Mouse (Mus musculus) heart, postnatal 25 days (tissue): Measurements from ENCODE around the gene Dync2li1. TPM values are rescaled to one million over a fixed set of nuclear protein-coding genes. Genes with fewer than 3 reads are reported as not detected.

ENCODE experiments used
- DNase-seq: peaks from one replicate; pipeline ENCODE4 v3.0.0; 2022; ENCODE audit warnings: low spot score
- intact Hi-C: fragments of 180-260 bp; cut with DNase I; formaldehyde crosslinking; loops from one replicate; pipeline ENCODE4 v1.15.1; 2025
- total RNA-seq, 2 experiments: library from RNA; stranded (reverse); gene quantifications; 2 replicates each; pipeline ENCODE4 v1.2.3; 2021

Dync2li1 gene
- total RNA-seq, 2 experiments from 2014 or later: 2.8 to 3.0 TPM

DNA sequence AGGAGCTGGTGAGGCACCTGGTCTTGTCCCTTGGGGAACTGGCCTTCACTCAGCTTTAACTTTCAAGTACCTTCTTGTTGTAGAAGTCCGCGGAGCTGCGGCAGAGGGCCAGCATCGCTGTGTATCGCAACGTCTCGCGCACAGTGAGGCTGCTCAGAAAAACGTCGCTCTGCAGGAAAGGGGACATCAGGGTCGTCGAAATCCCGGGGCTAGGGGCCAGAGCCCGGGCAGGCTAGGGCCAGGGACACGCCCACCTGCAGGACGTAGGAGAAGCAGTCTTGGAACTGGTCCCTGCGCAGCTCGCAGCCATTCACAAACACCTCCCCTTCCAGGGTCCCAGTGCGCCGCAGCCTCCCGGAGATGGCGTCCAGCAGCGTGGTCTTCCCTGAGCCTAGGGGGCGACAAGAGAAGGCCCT is 49.7 kb downstream of the Dync2li1 start, which contains the start of gene Abcg8:
Abcg8 (plus strand) TSS at position 352 of the 416 bp plus-strand sequence.
- intact Hi-C loops: loop anchor here (5.0 kb wide), 1 partner anchor 599 kb away; no protein-coding TSS in a partner anchor
- DNase-seq: no peak

DNA sequence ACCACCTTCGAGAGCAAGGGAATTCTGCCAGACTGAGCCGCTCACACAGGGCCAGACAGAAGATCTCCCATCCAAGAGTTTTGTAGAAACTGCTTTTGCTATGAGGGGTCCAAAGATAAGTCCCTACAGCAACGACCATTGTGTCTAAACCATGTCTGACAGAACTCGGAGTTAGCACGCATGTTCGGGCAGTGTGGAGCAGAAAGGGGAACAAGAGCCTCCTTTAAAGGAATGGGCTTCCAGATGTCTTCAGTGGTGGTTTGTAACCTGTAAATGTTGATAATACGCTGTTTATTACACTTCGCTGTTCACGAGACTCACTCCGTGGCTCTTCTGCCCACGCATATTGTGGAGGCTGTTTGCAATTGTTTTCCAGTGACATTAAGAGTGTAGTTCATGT is 51.3 kb downstream of the Dync2li1 start:
- DNase-seq: no peak
- intact Hi-C loops: loop anchor here (5.0 kb wide), 1 partner anchor 600 kb away; no protein-coding TSS in a partner anchor

DNA sequence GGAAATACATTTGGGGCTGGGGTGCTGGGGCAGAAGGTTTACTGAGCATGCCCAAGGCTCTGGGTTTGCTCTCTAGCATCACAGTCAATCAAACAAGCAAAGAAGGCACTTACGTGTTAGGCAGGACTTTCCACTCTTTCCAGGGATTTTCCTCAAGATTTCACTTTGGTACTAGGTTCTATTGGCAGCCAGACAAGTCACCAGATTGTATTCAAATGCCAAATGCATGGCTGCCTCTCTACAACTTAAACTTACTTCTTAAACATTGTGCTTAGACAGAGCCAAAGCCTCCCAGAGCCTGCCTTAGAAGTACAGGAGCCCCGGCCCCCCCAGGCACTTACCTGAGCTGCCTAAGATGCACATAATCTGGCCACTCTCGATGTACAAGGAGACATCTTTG is 55.4 kb downstream of the Dync2li1 start:
- DNase-seq: no peak

DNA sequence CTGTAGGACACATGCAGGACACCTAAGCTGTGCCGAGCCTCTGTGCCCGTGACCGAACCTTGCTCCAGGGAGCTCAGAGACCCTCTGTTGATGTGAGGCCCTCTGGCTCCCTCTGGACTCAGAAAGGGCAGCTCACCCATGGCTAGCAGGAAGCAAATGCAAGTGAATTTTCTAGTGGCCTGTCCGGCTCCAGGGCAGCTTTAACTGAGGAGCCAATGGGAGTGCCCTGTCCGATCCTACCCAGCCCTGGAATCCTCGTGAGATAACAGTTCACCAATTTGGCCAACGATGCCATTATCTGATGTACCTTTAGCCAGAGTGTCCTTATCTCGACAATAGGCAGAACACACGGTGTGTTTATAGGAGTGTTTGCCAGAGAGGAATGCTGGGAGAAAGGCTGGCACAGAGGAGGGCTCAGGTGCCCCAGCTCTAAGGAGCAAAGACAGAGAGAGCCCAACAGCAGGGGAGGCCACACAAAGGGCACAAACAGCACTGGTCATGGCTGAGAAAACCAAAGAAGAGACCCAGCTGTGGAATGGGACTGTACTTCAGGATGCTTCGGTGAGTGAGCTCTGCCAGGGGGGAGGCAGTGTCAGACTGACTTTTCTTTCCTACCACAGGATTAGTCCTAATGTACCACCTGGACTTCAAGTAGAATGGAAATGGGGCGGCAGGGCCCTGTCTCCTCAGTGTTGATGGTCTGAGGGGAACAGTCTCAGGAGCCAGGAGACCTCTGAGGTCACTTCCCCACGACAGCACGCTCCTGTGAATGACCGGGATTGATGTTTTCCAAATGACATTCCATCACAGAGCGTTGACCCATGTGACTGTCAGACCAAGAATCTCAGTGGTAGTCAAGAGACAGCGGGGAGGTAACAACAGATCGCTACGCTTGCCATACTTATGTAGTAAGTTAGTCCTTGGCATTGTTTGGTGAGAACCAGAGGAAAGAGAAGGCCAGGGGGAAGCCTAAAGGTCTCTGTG is 56.7 kb downstream of the Dync2li1 start, which contains the start of gene Abcg5:
Abcg5 (minus strand) TSS at position 278 of the 984 bp plus-strand sequence.
- intact Hi-C loops: no loop called here
- DNase-seq: no peak

More for the DNA sequence above, 55.4 kb downstream of the Dync2li1 start:
- intact Hi-C loops: no loop called here

DNA sequence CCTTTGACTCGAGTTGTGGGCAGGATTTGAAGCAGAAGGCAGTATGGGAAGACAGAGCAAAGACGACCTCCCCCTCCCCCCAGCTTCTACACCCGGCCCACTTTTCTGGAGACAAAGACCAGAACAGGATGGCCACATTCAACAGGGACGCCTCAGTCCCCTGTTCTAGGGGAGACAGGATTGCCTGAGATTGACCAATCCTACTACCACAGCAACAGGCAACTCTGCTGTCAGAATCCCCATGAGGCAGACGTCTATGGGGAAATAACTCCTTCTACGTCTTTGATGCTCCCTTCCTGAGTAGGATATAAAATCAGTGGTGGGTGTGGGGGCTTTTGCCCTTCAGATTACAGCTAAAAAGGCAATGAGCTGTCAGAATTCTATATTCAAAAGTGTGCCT is 58.0 kb downstream of the Dync2li1 start:
- intact Hi-C loops: no loop called here
- DNase-seq: no peak

DNA sequence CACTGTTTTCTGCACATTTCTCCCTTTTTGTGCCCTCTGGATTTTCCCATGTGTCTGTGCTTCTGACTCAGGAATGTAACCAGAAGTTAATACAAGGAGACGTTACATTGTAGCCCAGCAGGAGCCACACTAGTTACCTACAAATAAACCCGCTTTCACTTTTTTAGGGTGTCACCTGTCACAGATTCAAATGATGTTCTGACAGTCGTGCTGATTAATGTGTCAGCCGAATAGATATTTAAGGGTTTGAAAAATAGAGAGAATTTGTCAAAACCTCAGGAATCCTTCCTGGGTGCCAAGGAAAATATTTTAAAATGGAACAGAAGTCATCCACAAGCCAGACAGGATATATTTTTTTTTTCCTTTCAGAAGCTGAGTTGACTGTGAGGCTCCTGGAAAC is 59.0 kb downstream of the Dync2li1 start:
- intact Hi-C loops: no loop called here
- no peak for DNase-seq

DNA sequence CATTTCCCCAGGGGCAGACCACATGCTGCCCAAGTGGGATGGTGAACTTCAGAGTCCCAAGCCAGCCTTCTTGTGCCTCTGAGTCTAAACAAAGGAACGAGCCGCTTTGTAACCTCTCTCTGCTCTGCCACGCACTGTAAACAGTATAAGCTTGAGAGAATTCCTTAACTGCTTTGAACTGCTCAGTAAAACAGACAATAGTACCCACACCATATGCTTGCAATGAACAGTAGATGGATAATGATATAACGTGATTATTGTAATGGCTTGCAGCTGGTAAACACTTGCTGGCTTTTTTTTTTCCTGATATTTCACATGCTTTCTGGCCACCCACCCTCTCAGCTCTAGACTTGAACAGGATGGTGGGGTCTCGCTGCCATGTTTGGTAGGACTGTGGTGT is 61.7 kb downstream of the Dync2li1 start:
- DNase-seq: no peak
- intact Hi-C loops: no loop called here

DNA sequence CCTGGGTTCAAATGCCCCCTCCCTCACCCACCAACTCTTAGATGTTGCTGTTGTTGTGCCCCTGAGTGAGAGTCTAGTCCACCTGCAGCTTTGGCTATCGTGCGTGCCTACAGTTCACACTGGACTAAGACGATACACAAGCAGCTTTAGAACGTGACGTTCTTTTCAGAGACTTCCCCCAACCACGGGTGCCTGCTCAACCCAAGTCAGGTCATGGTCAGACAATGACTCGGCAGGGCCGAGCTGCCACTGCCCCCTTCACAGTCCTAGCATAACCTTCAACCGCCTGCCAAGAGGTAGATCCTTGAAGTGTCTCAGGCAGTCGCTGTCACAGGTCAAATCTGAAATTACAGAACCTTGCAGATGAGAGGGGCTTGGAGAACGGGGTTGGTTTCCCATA is 62.5 kb downstream of the Dync2li1 start:
- intact Hi-C loops: no loop called here
- DNase-seq: no peak

DNA sequence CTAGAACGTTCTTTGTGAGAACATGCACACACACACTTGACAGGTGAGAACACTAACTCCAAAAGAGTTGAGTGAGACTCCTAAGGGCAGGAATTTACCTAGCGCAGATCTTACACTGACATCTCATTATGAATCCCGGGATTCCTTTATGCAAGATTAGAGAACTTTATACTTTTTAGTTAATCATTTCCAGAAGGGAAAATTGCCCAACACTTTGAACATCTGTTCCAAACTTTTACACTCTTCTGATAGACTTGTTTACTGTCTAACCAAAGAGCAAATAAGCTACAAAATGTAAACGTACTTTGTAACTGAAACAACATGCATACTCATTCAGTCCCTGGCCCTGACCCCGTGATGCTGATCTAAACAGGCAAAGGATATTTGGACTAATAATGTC is 63.0 kb downstream of the Dync2li1 start:
- no peak for DNase-seq
- intact Hi-C loops: no loop called here

DNA sequence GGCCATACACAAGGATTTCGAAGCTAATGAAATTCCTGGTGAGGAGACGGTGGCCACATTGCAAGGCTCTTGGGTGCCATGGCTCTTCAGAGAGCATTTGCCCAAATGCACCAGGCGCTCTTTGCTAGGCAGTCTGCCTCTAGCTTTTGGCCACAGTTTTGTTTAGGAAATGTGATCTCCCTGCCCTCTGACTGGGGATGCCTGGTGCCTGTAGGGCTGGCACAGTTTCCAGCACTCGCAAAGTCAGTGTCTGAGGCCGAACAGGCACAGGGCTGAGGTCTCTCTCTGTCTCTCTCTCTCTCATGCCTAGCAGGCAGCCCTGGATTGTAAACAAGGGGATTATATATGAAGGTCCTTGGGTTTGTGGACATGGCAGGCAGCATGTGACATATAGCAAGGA is 63.8 kb downstream of the Dync2li1 start:
- intact Hi-C loops: no loop called here
- no peak for DNase-seq

DNA sequence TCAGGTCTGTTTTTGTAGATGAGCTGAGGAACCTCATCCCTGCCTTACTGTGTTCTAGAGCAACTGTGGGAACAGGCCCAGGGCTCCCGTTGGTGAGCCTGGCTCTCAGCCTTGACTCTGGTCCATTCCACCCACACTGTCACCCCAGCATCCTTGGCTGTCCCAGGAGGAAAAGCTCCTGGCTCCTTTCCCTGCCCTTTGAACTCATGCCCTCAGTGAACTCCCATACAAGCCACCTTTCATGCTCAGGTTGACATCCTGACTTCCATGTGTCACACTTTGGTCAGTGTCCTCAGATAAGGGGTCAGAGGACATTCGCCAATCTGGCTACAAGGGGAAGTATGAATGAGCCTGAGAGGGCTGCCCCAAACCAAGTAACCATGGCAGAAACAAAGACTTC is 67.4 kb downstream of the Dync2li1 start:
- DNase-seq: no peak
- intact Hi-C loops: no loop called here

DNA sequence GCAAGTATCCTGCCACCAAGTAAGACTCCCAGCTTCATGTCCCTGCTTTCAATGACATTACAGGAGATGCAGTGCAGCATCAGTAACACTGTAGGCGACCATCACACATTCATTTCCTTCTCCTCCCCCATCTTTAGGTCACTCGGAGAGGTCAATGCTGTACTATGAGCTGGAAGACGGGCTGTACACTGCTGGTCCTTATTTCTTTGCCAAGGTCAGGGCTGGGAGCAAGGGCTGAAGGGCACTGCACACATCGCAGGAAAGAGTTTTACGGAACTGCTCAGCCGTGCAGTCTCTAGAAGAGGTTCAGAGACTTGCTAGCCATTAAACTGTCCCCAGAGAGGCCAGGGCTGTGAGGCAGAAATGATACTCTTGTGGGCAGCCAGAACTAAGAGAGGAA is 70.2 kb downstream of the Dync2li1 start:
- DNase-seq: no peak
- intact Hi-C loops: no loop called here

DNA sequence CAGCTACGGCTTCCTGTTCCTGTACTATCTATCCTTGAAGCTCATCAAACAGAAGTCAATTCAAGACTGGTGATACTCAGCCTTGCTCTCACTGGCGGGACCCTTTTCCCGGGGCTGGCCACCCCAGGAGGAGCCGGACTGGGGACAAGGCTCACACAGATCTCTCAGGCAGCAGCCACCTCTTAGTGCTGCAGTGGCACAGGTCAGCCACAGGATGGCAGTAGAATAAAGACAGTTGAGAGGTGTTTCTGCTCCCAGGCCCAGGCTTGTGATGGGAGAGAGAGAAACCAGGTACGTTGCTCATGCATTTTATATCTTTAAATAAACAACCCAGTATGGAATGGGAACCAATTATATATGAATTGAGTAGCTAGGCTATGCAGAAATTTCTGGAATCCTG is 72.4 kb downstream of the Dync2li1 start:
- intact Hi-C loops: no loop called here
- DNase-seq: no peak

Other genes with a start within 250 kb of the Dync2li1 start
- 1 to 10 TPM; 7.9 to 8.1 TPM for gene Thada, start 160.3 kb upstream of the Dync2li1 start, total RNA-seq
- 1 to 10 TPM; 2.1 TPM for gene Plekhh2, start 114.6 kb upstream of the Dync2li1 start, total RNA-seq
- gene Abcg8, start 49.8 kb downstream of the Dync2li1 start, total RNA-seq: not detected
- not detected for gene Abcg5, start 56.5 kb downstream of the Dync2li1 start, total RNA-seq
- gene Lrpprc, start 164.3 kb downstream of the Dync2li1 start, total RNA-seq: 100 to 1,000 TPM; 144 to 145 TPM